Mouse (Mus musculus) kidney, adult 11 months (tissue): ENCODE results near the gene Pou3f3.
A peak's percentile ranks its signal among the peaks of the same experiment; 100 is the strongest.

Experiments
- DNase-seq: peaks from one replicate; pipeline ENCODE4 v3.0.0; 2022

Pou3f3 gene

GRCm38 (mm10) chr1:42694665-42695577, 647 bp upstream of the Pou3f3 start:
- peak; percentile 54 for DNase-seq

- peak; percentile 38 for DNase-seq
These were observed 933 bp downstream of the Pou3f3 start for GRCm38 (mm10) chr1:42696371-42697031.

- DNase-seq: peak; percentile 6
These were observed 1.8 kb downstream of the Pou3f3 start for GRCm38 (mm10) chr1:42697321-42697755.

GRCm38 (mm10) chr1:42697756-42698583, 2.4 kb downstream of the Pou3f3 start:
- peak; percentile 16 for DNase-seq

- DNase-seq: no peak
These were observed 3.2 kb downstream of the Pou3f3 start for GRCm38 (mm10) chr1:42698584-42699333.

GRCm38 (mm10) chr1:42699471-42699871, 3.9 kb downstream of the Pou3f3 start:
- DNase-seq: no peak

- DNase-seq: no peak
These were observed 4.6 kb downstream of the Pou3f3 start for GRCm38 (mm10) chr1:42700171-42700570.

GRCm38 (mm10) chr1:42700815-42701214, 5.2 kb downstream of the Pou3f3 start:
- no peak for DNase-seq

- DNase-seq: no peak
These were observed 6.5 kb downstream of the Pou3f3 start for GRCm38 (mm10) chr1:42701833-42702611.

GRCm38 (mm10) chr1:42702984-42703383, 7.4 kb downstream of the Pou3f3 start:
- DNase-seq: no peak

GRCm38 (mm10) chr1:42703424-42703823, 7.9 kb downstream of the Pou3f3 start:
- peak; percentile 60 for DNase-seq

- peak; percentile 61 for DNase-seq
These were observed 8.5 kb downstream of the Pou3f3 start for GRCm38 (mm10) chr1:42703851-42704613.

GRCm38 (mm10) chr1:42704981-42705810, 9.6 kb downstream of the Pou3f3 start:
- peak; percentile 70 for DNase-seq

- DNase-seq: no peak
These were observed 10.2 kb downstream of the Pou3f3 start for GRCm38 (mm10) chr1:42705811-42706160.

- DNase-seq: no peak
These were observed 11.6 kb downstream of the Pou3f3 start for GRCm38 (mm10) chr1:42707196-42707595.

- no peak for DNase-seq
These were observed 12.1 kb downstream of the Pou3f3 start for GRCm38 (mm10) chr1:42707611-42708130.

- DNase-seq: no peak
These were observed 13.5 kb downstream of the Pou3f3 start for GRCm38 (mm10) chr1:42709024-42709423.

- DNase-seq: no peak
These were observed 14.0 kb downstream of the Pou3f3 start for GRCm38 (mm10) chr1:42709431-42710160.

- no peak for DNase-seq
These were observed 14.7 kb downstream of the Pou3f3 start for GRCm38 (mm10) chr1:42710234-42710633.
